Mouse (Mus musculus) liver, adult 2 months (tissue): ENCODE results near the gene Gpatch2l. TPM values are rescaled to one million over a fixed set of nuclear protein-coding genes. Genes with fewer than 3 reads are reported as not detected.

Experiments
- DNase-seq: peaks from one replicate; pipeline ENCODE4 v3.0.0-alpha.2; 2011; ENCODE audit warnings: low read depth, low spot score; ENCODE audit errors: extremely low read depth
- H3K27ac ChIP-seq: fragments of 200-500 bp; replicated peaks from 2 replicates; pipeline ENCODE4 v1.5.1; 2012; ENCODE audit warnings: low read depth, mild to moderate bottlenecking, control low read depth, inconsistent platforms, low read length; ENCODE audit not compliant: insufficient read depth
- H3K27me3 ChIP-seq: fragments of 200-500 bp; 2 replicates; pipeline ENCODE4 v1.6.1; 2012; ENCODE audit warnings: mild to moderate bottlenecking, moderate library complexity, low read length, inconsistent platforms; ENCODE audit not compliant: control insufficient read depth, insufficient read depth
- H3K36me3 ChIP-seq: fragments of 200-500 bp; 2 replicates; pipeline ENCODE4 v1.6.1; 2012; ENCODE audit warnings: low read length, inconsistent platforms; ENCODE audit not compliant: control insufficient read depth, insufficient read depth
- H3K4me1 ChIP-seq: fragments of 200-500 bp; 2 replicates; pipeline ENCODE4 v1.6.1; 2011; ENCODE audit warnings: low read length; ENCODE audit not compliant: control insufficient read depth, insufficient read depth
- H3K4me3 ChIP-seq: fragments of 200-500 bp; 2 replicates; pipeline ENCODE4 v1.5.1; 2011; ENCODE audit warnings: low read depth, mild to moderate bottlenecking, control low read depth, low read length, moderate library complexity; ENCODE audit not compliant: insufficient read depth
- H3K79me2 ChIP-seq: fragments of 200-500 bp; 2 replicates; pipeline ENCODE4 v1.6.1; 2012; ENCODE audit warnings: inconsistent platforms, mild to moderate bottlenecking, low read length, moderate library complexity; ENCODE audit not compliant: control insufficient read depth, insufficient read depth
- H3K9ac ChIP-seq: fragments of 200-500 bp; 2 replicates; pipeline ENCODE4 v1.6.1; 2012; ENCODE audit warnings: low read depth, mild to moderate bottlenecking, control low read depth, inconsistent platforms, low read length
- CTCF ChIP-seq: fragments of 200-500 bp; IDR thresholded peaks from 2 replicates; pipeline ENCODE4 v1.5.1; 2011; ENCODE audit warnings: low read depth, low read length, control low read depth
- POLR2A ChIP-seq: fragments of 200-500 bp; IDR thresholded peaks from 2 replicates; pipeline ENCODE4 v1.6.1; 2011; ENCODE audit warnings: low read length, control low read depth; ENCODE audit not compliant: insufficient read depth; ENCODE audit errors: extremely low read depth
- WGBS: fragments of 180-500 bp; shearing (Covaris S2); methylation state at CpG from one replicate; pipeline ENCODE4 v1.1.7; 2018; 5-methylcytosine and 5-hydroxymethylcytosine counted together
- polyA plus RNA-seq: library from polyadenylated mRNA; depleted of rRNA; stranded (reverse); fragments of >200 nt; gene quantifications from 2 replicates; pipeline ENCODE4 v1.2.3, GENCODE M21; 2012; rRNA removed
- total RNA-seq: library from RNA; depleted of rRNA; stranded (reverse); fragments of >200 nt; gene quantifications from 2 replicates; pipeline ENCODE4 v1.2.3, GENCODE M21; 2014; rRNA removed

Gene Gpatch2l
- total and polyA plus RNA-seq, 2 experiments, result 6.1 to 8.7 TPM

DNA sequence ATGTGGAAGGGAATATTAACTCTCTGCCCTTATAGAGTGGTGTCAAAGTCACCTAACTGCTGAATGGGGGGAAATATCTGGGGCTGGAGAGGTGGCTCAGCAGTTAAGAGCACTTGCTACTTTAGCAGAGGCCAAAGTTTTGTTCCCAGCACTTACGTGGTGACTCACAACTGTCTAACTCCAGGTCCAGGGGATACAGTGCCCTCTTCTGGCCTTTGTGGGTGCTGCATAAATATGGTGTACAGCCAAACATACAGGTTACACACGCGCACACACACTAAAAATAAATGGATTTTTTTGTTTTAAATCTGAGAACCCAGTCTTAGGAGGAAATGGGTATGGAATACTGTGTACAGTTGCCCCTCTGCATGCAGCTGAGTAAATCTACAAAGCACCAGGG, 94.6 kb downstream of the Gpatch2l start:
- DNase-seq, result no peak
- Histone ChIP-seq H3K27ac (no peak overlapping the region), H3K4me3 (no peak overlapping the region), H3K27me3 (no peaks in the 10 kb centered on the region), H3K9ac (no peak overlapping the region), H3K36me3 (no peaks in the 10 kb centered on the region), H3K4me1 (no peaks in the 10 kb centered on the region), H3K79me2 (no peaks in the 10 kb centered on the region)
- TF ChIP-seq POLR2A, result no peak
- no peak for TF ChIP-seq CTCF
- WGBS, result 97% methylated on average over 3 of the region's 3 CpGs

DNA sequence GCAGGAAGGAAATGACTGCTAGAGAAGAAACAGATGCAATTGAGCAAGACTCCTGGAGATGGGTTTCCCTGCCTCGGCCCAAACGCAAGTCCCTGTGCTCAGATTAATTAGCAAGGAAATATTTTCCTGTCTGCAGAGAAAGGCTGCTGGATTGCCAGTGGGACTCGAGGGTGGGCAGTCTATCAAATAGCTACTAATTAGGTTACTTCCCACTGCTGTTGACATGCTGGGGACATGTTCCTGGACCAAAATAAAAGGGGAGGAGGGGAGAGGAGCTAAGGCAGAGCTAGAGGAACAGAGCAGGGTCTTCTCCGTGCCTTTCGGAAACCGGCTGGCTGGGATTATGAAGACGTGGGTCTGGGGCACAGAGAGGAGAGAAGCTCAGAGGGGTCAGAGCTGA, 95.2 kb downstream of the Gpatch2l start:
- WGBS, result 64% methylated on average over 7 of the region's 7 CpGs
- no peak for DNase-seq
- Histone ChIP-seq H3K4me1 (no peaks in the 10 kb centered on the region), H3K4me3 (no peak overlapping the region), H3K79me2 (no peaks in the 10 kb centered on the region), H3K27ac (no peak overlapping the region), H3K27me3 (no peaks in the 10 kb centered on the region), H3K36me3 (no peaks in the 10 kb centered on the region), H3K9ac (no peak overlapping the region)
- TF ChIP-seq CTCF, result no peak
- no peak for TF ChIP-seq POLR2A

Other genes with a start within 250 kb of the Gpatch2l start
- gene Tgfb3, start 162.8 kb upstream of the Gpatch2l start, total RNA-seq, result 0.46 and 0.54 TPM in 2 replicates
- gene Tgfb3, start 162.8 kb upstream of the Gpatch2l start, polyA plus RNA-seq, result 0.68 and 0.84 TPM in 2 replicates
- 3.5 and 6.0 TPM in 2 replicates for gene Ift43, start 159.3 kb upstream of the Gpatch2l start, total RNA-seq
- 3.9 and 4.5 TPM in 2 replicates for gene Ift43, start 159.3 kb upstream of the Gpatch2l start, polyA plus RNA-seq
- 0.20 and 0.37 TPM in 2 replicates for gene Esrrb, start 119.3 kb downstream of the Gpatch2l start, total RNA-seq
- 0.33 and 0.60 TPM in 2 replicates for gene Esrrb, start 119.3 kb downstream of the Gpatch2l start, polyA plus RNA-seq